Mouse (Mus musculus) urinary bladder, adult 18-20 months (tissue): ENCODE data around the gene Vkorc1l1.

ENCODE experiments used
- DNase-seq, 2 experiments: peaks; one replicate each; pipeline ENCODE4 v3.0.0; 2022; ENCODE audit warnings: low spot score in 2 of 2, mixed read lengths in 2 of 2

Gene Vkorc1l1

DNA sequence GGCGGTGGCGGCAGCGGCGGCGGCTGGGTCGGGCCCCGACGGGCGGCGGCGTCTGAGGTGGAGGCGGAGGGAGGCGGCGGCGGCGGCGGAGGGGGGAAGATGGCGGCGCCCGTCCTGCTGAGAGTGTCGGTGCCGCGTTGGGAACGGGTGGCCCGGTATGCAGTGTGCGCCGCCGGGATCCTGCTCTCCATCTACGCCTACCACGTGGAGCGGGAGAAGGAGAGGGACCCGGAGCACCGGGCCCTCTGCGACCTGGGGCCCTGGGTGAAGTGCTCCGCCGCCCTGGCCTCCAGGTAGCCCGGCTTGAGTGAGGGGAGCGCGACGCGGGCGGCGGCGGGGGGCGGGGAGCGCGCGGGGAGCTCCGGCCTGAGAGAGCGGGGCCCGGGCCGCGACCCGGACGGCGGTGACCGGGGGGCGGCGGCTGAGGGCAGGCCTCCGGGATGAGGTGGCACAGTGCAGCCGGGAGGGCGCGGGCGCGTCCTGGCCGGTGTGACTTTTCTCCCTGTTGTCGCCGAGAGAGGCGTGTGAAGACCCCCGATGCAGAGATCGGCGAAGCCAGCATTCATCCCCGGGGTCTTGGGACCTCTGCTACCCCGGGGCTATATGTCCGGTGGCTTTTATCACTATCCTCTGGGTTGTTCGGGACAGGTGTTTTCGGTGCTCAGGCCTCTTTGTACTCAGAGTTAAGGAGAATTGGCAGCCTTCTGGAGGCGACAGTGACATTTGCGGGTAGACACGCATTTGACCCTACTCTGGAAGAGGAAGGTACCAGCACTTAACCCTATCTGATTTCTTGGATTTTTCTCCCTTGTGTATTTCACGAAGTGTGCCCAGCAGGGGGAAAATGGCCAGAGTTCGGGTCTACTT lies 536 bp downstream of the Vkorc1l1 start:
- peak in 1 of 2 experiments; percentile 39 for DNase-seq

DNA sequence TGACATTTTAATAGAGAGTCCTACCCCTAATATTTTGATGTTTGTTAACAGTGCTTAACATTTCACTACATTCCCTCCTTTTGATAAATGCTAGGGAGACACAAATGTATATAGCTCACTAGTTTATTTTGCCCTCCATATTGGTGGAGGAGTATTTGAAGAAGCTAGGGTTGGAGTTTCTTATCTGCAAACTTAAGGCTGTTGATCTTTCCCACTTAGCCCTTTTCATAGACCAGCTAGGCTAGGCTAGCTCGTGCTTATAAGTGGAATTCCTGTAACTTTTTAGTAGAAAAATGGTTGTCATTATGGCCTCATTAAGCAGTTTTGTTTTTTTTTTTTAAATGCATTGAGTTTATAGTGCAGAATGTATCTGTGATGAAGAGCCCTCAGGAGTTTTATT lies 1.6 kb downstream of the Vkorc1l1 start:
- DNase-seq = no peak

DNA sequence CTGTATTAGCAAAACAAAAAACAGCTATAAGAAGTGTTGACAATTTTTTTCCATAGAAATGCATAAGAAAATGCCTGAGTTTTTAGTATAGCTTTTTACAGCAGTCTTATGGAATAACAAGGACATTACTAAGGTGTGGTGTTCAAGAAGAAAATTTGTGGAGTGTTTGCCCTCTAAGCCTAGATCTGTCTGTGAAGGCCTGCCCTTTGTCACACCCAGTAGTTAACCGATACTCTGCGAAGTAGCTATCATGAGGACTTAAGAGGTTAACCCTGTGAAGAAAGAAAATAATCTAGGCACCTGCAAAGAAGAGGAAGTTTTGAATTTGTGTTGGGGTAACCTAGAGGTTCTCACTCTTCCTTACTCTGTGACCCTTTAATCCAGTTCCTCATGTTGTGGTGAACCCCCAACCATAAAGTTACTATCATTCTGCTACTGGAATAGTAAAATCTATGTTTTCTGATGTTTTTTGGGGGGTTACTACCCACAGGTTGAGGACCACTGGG lies 5.8 kb downstream of the Vkorc1l1 start:
- DNase-seq = no peak

DNA sequence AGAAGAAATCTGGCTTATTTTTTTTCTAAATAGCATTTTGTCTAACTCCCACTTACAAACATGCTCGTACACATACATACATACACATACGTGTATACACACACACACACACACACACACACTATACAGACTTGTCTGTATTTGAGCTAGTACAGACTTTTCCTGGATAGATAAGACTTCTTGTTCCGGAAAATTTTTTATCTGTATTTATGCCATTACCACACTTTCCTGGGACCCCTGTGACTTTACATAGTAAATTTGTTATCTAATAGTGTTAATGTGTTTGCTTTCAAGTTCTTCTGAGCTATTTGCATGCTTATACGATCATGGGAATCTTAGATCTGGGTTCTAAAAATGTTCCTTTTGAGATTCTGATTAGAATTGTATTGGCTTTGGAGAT lies 10.4 kb downstream of the Vkorc1l1 start:
- DNase-seq = no peak

DNA sequence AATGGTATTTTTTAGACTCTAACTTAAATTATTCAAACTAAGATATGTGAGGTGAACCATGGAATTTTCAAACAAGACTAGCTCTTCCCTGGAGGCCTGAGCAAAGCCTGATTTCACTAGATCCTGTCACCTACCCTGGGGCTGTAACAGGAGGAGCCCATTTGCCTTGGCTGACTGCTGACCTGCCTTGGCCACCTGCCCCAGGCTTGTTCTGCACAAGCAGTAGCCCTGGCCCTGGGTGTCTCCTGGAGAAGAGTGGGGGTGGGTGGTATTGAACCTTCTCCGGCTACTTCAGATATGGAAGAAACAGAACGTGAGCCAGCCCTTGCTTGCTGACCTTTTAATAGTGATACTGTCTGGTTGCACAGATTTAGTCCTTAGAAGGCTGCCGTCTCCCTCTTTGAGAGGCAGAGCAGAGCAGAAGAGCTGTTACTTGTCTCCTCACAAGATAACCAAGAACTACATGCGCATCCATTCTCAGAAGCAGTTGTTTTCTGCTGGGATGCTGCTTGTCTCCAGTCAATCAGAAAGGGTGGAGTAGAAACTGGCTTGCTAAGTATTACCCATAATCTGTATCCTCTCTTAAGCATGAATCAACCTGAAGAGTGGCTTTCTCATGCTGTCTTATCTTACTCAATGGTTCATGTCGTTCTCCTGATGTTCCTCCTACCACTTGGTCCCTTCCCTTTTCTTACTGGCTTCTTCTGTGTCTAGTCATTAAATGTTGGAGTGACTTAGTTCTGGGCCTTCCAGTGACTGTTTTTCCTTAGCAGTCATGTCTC lies 12.9 kb downstream of the Vkorc1l1 start:
- DNase-seq = no peak

DNA sequence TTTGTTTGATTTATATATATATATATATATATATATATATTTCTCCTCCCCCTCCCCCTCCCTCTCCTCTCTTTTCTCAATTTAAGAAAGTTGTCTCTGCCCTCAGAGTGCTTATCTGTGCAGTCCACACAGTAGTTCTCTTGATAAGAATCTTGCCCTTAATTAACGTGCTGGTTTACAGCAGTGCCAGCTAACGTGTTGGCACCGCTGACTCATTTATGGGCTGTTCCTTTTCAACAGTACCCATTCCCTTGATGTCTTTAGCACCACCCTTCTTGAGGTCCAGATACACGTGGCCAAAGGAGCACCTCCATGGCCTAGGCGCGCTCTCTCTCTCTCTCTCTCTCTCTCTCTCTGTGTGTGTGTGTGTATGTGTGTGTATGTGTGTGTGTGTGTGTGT lies 14.0 kb downstream of the Vkorc1l1 start:
- no peak for DNase-seq

DNA sequence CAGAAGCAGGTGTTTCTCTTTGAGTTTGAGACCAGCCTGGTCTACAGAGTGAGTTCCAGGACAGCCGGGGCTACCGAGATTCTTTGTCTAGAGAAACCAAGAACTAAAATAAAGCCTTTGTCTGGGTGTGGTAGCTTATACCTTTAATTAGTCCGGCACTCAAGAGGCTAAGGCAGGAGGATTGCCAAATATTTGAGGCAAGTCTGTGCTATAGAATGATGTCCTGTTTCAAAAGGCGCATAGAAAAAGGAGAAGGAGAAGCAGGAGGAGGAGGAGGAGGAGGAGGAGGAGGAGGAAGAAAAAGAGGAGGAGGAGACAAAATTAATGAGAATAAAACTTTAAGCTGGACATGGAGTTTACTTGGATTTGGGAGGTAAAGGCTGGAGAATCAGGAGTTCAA lies 21.5 kb downstream of the Vkorc1l1 start:
- DNase-seq = no peak

DNA sequence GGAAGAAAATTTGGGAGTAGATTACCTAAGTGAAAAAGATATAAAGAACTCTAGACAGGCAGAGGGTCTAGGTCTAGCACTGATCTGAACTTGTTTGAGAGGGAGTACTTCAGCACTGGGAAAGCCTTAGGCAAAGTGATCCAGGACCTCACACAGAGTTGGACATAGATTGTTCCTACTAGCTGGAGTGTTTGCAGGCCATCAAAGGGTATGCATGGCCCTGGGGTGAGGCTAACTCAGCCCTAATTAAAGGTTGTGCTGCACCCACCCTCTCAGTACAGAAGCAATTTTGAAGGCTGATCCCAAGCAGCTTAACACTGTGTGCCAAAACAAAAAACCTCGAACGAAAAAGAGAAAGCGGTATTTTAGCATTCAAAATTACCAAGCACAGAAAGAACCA lies 24.7 kb downstream of the Vkorc1l1 start:
- DNase-seq = no peak

DNA sequence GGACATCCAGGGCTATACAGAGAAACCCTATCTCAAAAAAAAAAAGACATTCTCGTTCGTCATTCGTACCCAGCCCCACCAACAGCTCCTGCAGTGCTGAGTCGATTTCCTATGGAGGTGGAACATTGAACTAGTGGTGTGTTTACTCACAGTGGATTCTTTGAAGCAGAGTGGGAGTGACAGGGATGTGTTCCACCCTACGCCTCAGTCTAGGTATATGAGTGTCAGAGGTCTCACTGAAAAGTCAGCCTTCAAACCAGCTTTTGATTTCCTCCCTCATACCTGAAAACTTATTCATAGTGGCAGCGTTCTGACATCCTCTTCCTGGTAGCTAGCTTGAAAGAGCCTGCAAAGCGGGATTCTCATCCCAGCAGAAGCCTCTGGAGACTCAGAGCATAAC lies 26.6 kb downstream of the Vkorc1l1 start:
- no peak for DNase-seq

DNA sequence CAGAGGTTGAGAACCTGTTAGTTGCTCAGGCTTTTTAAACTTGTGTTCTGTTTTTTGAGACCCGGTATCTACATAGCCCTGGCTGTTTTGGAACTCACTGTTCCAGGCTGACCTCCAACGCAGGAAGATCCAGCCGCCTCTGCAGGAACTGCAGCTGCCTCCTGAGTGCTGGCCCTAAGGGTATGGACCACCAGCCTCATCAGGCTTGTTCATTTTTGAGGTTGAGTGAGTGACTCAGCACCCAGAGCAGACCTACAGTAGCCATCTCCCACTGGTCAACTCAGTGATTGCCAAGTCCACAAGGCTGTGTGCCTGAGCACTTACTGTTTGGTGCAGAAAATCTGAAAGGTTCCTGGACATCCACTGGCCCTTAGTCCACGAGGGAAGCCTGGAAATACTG lies 29.7 kb downstream of the Vkorc1l1 start:
- DNase-seq = peak in 1 of 2 experiments; percentile 32

DNA sequence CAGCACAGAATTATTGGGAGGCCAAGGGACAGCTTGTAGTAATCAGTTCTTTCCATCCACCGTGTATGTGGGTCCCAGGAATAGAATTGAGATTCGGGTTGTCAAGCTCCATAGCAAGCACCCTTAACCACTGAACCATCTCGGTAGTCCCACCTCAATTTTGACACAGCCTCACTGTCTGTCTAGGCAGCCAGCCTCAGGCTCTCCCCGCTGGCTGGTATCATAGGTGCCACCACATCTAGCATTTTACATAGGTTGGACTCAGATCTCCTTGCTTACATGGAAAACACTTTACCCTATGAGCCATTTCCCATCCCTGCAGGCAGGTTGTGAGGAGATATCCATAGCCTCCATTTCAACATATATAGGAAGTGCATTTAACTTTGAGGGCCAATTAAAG lies 32.6 kb downstream of the Vkorc1l1 start:
- no peak for DNase-seq

DNA sequence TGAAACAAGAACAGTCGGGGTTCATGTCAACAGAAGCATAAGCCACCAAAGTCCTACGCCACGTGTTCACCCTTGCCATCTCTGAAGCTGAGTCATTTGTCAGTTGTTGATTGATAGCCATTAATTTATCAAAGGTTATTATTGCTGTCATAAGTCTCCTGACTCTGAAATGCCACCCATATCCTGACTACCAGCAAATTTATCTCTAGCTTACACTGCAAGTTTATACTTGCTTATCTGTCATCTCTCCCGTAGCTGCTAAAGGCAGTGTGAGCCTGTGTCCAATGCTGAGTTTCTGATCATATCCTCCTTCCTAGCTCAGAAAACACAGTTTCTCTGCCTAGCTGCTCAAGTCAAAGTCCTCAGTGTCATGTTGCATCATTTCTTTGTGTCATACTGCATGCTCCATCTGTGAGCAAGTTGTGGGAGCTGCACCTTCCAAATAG lies 33.1 kb downstream of the Vkorc1l1 start:
- no peak for DNase-seq

DNA sequence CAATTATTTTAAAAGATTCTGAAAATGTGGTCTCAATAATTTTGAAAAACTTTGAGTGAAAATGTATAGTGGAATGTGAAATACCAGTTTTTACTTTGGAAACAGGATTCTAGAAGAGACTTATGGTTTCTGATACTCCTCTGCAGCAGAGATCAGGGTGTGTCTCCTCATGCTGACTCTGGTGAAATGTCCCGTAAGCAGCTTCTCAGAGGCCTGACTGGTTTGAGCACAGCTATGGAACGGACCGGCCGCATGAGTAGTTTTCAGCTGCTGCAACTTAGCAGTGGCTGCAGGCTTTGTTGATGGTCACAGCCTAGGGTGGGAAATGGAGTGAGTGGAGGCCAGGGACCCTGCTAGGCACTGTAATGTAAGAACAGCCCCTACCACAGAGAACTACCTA lies 36.0 kb downstream of the Vkorc1l1 start:
- no peak for DNase-seq

DNA sequence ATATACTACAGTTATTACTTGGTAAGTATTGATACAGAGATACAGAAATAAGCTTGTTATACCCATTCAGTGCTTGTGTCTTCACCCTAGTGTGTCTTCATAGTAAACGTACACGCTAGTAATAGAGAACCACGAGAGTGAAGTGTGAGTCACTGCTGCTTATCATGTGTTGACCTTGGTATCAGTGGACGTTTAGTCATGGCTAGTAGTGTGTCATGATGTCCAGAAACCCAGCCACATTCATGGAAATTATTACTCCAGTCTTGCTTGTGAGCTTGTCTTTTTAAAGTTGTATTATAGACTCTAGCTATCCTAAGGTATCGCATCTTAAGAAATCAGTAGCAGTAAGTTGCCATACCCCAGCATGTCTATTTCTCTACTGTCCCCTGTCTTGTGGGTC lies 36.8 kb downstream of the Vkorc1l1 start:
- no peak for DNase-seq

DNA sequence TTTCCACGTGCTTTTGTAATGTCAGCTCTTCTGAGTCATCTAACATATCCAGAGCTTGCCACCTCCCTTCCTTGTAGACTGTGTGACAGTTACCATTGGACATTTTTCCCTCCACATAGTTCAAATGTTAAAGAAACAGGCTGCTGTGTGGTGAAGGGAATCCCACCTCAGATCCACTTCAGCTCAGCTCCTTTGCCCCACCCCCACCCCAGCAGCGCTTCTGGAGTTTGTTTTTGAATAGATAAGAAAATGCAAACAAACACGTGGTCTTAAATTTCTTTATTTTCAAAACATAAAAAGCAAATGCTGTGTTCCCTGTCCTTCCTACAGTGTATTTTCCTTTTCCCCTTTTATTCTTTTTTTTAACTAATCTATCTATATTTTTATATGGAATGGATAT lies 38.4 kb downstream of the Vkorc1l1 start:
- no peak for DNase-seq

DNA sequence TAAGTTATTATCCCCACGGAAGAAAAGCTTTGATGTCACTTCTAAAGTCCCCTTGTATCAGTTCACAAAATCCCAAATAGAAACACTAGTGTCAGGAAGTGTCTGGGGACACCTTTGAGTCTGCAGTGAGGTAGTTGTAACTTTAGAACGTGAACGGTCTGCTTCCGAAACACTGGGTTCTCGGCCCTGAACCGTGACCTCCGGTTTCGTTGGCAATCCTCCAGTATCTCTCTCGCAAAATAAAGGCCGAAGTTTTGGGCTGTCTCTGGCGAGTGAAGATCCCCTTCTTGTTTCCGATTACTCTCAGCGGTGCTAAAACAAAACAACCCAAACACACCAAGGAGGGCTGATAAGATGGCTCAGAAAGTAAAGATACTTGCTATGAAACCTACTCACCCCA lies 47.6 kb downstream of the Vkorc1l1 start:
- no peak for DNase-seq

DNA sequence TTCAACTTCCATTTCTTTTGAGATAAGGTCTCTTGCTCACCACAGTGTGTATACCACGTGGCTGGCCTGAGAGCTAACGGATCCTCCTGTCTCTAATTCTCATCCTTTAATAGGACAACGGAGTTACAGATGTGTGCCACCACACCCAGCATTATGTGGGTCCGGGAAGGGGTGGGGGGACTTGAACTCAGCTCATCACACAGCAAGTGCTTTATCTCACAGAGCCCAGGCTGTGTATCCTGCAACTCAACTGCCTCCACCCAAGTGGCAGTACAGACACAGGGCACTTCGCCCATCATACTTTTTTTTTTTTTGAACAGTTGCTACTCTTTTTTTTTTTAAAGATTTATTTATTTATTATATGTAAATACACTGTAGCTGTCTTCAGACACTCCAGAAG lies 50.1 kb downstream of the Vkorc1l1 start:
- DNase-seq = no peak

DNA sequence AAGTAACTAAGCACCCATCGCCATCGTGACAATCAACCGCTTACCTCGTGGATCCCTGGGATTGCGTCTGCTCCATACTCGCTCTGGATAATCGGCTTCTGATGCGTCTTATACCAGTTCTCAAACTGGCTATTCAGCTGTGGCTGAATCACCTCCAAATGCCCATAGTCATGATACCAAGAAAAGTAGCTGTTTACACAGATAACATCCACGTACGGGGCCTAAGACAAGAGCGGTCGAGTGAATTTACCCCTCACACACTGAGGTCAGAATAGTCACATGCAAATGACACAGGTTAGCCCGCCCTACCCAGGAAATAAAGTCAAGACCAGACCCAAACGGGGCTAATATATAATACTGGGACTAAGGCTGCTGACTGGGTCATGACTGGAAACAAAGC lies 51.6 kb downstream of the Vkorc1l1 start:
- no peak for DNase-seq

DNA sequence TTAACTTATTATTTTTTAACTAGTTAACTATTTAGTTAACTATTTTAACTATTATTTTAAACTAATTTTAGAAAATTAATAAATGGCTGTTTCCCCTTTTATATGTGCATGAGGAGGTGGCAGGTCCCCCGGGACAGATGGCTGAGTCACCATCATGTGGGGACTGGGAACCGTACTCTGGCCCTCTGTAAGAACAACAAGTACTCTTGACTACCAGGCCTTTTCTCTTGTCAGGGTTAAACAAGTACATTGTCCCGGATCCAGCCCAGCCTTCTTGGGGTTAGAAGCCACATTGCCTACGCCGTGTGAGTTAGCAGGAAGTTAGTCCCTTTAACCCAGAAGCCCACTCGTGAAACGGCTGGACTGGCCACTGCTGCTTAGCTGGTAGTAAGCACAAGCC lies 53.2 kb downstream of the Vkorc1l1 start:
- no peak for DNase-seq

DNA sequence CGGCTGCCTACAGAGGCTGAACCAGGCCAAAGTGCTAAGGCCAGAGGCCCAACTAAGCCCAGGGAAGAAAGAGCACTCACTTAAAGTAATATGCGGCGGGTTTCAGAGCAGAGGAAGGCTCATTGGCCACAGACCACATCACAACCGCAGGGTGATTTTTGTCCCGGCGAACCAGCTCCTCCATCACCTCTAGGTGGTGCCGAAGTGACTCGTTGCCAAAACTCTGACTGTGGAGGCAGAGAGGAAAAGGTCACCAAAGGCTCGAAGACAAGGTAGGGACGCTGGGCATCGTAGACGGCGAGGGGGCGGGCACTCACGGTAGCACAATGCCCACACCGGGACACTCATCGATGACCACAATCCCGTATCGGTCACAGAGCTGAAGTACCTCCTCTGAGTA lies 55.9 kb downstream of the Vkorc1l1 start:
- DNase-seq = no peak

DNA sequence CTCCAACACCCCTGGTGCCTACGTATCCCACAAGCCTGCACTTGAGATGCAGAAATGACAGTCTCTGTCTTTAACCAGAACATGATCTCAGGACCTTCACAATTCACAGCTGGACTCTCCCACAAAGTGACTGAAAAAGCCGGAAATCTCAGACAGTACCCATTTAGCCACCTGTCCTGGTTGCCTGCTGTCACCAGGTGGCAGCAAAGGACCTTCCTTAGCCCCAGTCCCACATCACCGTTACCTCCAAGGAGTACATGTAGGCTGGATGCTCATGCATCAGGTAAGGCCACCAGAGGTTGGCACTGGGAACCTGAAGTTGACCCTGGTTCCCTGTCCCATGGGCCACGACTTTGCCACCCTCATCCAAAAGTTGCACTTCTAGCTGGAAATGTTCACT lies 57.3 kb downstream of the Vkorc1l1 start:
- peak in 1 of 2 experiments; percentile 45 for DNase-seq

DNA sequence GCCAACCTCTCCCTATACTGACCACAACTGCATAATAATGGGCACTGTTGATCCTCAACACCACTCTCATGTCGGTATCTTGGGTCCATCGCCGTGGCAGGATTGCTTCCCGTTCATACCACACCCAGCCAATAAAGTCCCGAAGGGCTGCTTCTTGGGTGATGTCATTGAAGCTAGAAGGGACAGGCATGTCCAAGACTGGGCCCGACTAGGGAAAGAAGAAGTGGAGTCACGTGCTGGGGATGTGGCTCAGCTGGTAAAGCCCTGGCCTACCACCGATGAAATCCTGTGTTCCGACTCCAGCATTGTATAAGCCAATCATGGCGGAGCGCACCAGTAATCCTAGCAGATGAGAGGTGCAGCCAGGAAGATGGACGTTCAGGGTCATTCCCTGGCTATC lies 59.0 kb downstream of the Vkorc1l1 start:
- no peak for DNase-seq
